Mouse (Mus musculus) adipocyte (in vitro differentiated cells): ENCODE data around the gene Lrfn5.

ENCODE experiments used
- DNase-seq: peaks from one replicate; pipeline ENCODE4 v3.0.0-alpha.2; 2016; ENCODE audit warnings: low spot score

Gene Lrfn5

GRCm38 (mm10) chr12:61522829-61523370, at the start of gene Lrfn5:
Lrfn5 (plus strand) TSS chr12:61523150.
- no peak for DNase-seq

DNA sequence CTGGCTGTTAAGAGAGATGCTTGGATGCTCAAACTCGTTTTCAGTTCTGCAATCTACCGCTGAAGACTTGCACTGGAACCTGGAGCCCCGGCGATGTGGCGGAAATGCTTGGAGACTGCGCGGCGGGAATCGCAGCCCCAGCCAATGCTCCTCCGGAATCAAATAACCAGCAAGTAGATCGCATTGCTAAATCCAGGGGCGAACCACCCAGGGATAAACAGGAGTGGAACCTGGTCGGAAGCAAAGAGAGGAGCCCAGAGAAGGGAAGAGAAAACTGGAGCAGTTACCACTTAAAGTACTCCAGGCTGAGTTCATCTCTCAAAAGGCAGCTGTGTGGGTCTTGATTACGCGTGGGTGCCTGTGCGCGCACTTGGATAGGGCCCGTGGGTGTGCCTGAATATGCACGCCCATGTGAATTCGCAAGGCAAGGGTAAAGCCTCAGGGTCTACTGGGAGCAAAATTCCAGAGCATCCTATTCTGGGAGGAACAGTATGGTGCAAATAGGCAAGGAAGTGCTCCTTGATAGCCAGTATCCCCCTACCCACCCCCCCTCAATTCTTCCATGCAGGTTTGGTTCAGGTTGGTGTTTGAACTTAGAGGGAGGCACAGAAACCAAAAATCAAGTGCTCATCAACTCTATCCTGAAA, 1.3 kb upstream of the Lrfn5 start:
- no peak for DNase-seq

- no peak for DNase-seq
Measured at GRCm38 (mm10) chr12:61522148-61522828, 662 bp upstream of the Lrfn5 start.

- DNase-seq: no peak
Measured at GRCm38 (mm10) chr12:61523631-61524182, 757 bp downstream of the Lrfn5 start.

DNA sequence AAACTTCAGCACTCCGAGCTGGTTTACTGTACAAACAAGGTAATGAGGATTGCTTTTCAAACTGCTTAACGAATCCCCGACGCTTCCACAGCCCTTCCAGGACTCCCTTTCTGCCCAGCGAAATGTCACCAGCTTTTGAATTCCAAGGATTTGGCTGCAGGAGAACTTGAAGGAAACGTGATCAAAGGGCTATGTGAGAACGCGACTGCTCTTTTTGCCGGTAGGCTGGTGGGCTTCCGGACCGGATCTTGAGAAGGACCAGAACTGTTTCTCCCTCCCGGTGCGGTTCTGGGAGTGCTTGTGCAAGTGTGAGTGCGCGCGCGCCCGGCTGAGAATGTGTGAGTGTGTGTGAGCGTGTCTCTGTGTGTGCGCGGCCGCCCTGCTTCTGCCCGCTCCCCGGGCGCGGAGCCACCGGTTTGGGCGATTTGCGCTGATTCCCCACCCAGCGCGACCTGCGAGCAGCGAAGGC, 1.3 kb downstream of the Lrfn5 start:
- no peak for DNase-seq

DNA sequence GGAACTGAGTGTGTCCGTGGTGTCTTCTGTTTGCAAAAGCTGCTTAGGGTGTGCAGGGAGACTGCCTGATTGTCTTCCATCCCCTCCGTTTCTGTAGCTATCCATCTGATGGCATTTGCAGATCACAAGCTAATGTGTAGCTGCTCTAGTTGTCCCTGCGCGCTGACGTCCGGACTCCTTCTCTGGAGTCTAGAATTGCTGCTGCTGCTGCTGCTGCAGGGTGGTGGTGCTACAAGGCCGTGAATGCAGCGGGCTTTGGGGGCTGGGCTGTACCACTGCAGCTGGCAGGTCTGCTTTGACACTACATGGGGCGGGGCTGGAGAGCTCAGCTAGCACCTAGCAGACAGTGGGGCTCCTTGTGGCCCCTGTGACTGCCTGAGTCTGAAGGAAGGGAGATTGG, 3.2 kb downstream of the Lrfn5 start:
- DNase-seq: no peak

DNA sequence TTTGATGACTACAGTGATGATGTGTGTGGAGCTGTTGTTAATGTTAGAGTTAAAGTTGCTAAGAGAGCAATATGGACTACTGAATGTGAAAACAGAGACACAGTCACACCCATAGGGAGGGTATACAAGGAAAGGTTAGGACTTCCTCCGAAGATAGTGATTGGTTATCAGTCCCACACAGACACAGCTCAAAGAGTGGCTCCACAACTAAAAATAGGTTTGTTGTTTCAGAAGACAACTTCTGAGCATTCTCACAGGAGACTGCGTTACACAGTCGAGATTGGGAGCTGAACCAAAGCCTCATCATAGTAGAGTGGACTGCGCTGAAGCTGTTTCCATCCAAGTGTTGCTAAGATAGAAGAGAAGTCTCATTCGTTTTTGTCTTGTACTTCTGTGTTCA, 57.0 kb downstream of the Lrfn5 start:
- DNase-seq: no peak

DNA sequence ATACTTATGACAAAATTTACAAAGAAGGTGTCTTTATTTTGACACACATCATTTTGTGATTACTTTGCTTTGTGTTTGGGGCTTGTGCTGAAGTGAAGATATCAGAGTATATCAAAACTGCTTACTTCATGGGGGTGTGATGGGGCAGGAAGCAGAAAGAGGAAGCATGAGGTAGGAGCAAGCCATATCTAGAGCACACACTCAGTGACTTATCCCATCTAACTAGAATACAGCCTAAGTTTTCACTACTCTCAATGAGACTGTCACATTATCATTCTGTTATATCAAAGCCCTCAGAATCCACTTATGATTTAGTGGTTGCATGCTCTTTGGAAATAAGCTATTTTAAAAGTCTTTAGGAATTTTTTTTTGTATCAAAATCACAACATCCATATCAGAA, 77.4 kb downstream of the Lrfn5 start:
- DNase-seq: no peak

- no peak for DNase-seq
Measured at GRCm38 (mm10) chr12:61607871-61608270, 84.9 kb downstream of the Lrfn5 start.

- DNase-seq: no peak
Measured at GRCm38 (mm10) chr12:61610081-61610480, 87.1 kb downstream of the Lrfn5 start.

- DNase-seq: no peak
Measured at GRCm38 (mm10) chr12:61624532-61624931, 101.6 kb downstream of the Lrfn5 start.

- no peak for DNase-seq
Measured at GRCm38 (mm10) chr12:61654380-61654779, 131.4 kb downstream of the Lrfn5 start.

DNA sequence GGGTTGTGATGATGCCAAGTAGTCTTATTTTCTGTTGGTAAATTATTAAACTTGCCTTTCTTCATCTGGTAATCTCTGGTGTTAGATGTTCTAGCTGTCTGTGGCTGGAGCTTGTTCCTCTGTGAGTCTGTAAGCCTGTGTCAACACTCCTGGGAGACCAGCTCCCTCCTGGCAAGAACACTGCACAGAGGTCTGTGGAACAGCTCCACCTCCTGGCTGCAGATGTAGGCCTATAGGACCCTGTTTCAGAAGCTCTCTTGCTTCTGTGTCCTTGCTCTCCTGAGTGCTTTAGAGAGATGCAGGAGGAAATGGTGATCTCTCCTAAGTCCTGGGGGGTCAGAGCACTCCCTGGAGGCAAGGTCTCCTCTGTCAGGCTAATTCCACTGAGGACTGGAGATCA, 200.2 kb downstream of the Lrfn5 start:
- DNase-seq: no peak

- no peak for DNase-seq
Measured at GRCm38 (mm10) chr12:61807073-61807605, 284.2 kb downstream of the Lrfn5 start.

GRCm38 (mm10) chr12:61823601-61824000, 300.7 kb downstream of the Lrfn5 start:
- DNase-seq: no peak

GRCm38 (mm10) chr12:61826311-61826710, 303.4 kb downstream of the Lrfn5 start:
- peak; percentile 3 for DNase-seq

GRCm38 (mm10) chr12:61842599-61843291, 319.8 kb downstream of the Lrfn5 start:
- DNase-seq: no peak

DNA sequence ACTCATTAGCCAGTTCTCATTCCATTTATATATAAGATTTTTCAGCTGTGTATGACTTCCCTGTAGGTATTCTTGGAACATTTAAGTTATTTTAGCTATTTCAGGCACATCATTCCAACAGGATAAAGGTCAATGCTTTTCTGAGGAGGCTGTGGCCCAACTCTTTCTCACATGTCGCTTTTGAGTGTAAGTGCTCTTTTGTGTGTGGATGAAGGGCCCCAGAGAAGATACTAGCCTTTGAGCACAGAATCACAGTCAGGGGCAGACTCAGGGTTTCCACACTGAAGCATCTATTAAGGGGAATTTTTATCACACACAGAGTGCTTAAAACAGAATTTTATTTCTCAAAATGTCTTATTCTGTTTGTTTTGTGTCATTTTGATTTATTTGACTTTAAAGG, 331.2 kb downstream of the Lrfn5 start:
- DNase-seq: no peak
